ENCODE assay signal across 19 mouse cellular contexts in genomic region chrX:97360919-97361318, GRCm38 (mm10). TPM values are rescaled to one million over a fixed set of nuclear protein-coding genes. Genes with fewer than 3 reads are reported as not detected.
DNase-seq lines count a peak whose midpoint lies in the region; ATAC-seq lines count a peak whose summit lies in the region.
"Had no signal": no experiment of that assay in that cellular context is flagged by ENCODE, and none has a peak within 500 bp of the region (broad histone marks: within the 10 kb centered on the region; RNA-seq: fewer than 3 reads in every experiment).

No protein-coding gene starts in this region.

- no peak overlapping the region for H3K9ac ChIP-seq in limb, embryonic 12.5 days (replicated peaks)
- H3K9ac ChIP-seq in liver, embryonic 12.5 days: no peak overlapping the region
- no peak overlapping the region for H3K9ac ChIP-seq in intestine, embryonic 15.5 days
- H3K9ac ChIP-seq: liver, embryonic 14.5 days had no signal

- no peak overlapping the region for H3K4me2 ChIP-seq in limb, embryonic 12.5 days
- H3K4me2 ChIP-seq in liver, embryonic 12.5 days: no peak overlapping the region
- H3K4me2 ChIP-seq in intestine, embryonic 15.5 days (replicated peaks): no peak overlapping the region

- no peak overlapping the region for H3K27ac ChIP-seq in limb, embryonic 12.5 days
- no peak overlapping the region for H3K27ac ChIP-seq in liver, embryonic 12.5 days
- no peak overlapping the region for H3K27ac ChIP-seq in intestine, embryonic 15.5 days
- H3K27ac ChIP-seq: heart, adult 2 months; left cerebral cortex, adult 2 months; liver, embryonic 14.5 days had no signal

- no peaks in the 10 kb centered on the region for H3K36me3 ChIP-seq in limb, embryonic 12.5 days
- H3K36me3 ChIP-seq in liver, embryonic 12.5 days: no peaks in the 10 kb centered on the region
- no peaks in the 10 kb centered on the region for H3K36me3 ChIP-seq in intestine, embryonic 15.5 days

- peaks cover 4% of the 10 kb centered on the region; the same call in 1 of the 2 replicates for H3K27me3 ChIP-seq in limb, embryonic 12.5 days
- no peaks in the 10 kb centered on the region for H3K27me3 ChIP-seq in liver, embryonic 12.5 days (replicated peaks)
- no peaks in the 10 kb centered on the region for H3K27me3 ChIP-seq in intestine, embryonic 15.5 days (replicated peaks)

- ATAC-seq in limb, embryonic 12.5 days (ENCODE audit: insufficient number of reproducible peaks, insufficient read depth, low FRiP score, low TSS enrichment, low read depth): peak; percentile 73; the same call in 1 of the 2 replicates
- ATAC-seq in liver, embryonic 12.5 days: no peak
- no peak for ATAC-seq in intestine, embryonic 15.5 days
- ATAC-seq: CD4-positive, CD25-positive, alpha-beta regulatory T cell, adult 4 months; Patski had no signal

- no peaks in the 10 kb centered on the region for H3K4me1 ChIP-seq in limb, embryonic 12.5 days (replicated peaks)
- H3K4me1 ChIP-seq in liver, embryonic 12.5 days: no peaks in the 10 kb centered on the region
- no peaks in the 10 kb centered on the region for H3K4me1 ChIP-seq in intestine, embryonic 15.5 days (replicated peaks)

- peak; percentile 5 for DNase-seq in gastrocnemius, adult 18-20 months (ENCODE audit: low spot score)
- DNase-seq in gastrocnemius, postnatal 10 days: no peak
- peak; percentile 9 for DNase-seq in 3T3-L1 (ENCODE audit: low read depth, low spot score)
- peak; percentile 27 for DNase-seq in R1 (ENCODE audit: low read depth, low spot score)
- no peak for DNase-seq in cerebellum, adult 8-10 months
- DNase-seq: adrenal gland, postnatal 10 days; cerebellum, postnatal 36 days; heart, adult 2 months; heart, postnatal 14 days; kidney, adult 18-20 months; lung, postnatal 4 days; spleen, adult 18-20 months had no signal

- 39% methylated on average over 2 of the region's 2 CpGs for WGBS in limb, embryonic 12.5 days
- 57% methylated on average over 2 of the region's 2 CpGs for WGBS in liver, embryonic 12.5 days (ENCODE audit: insufficient replicate concordance)
- 65% methylated on average over 2 of the region's 2 CpGs for WGBS in intestine, embryonic 15.5 days

- H3K9me3 ChIP-seq in limb, embryonic 12.5 days: no peaks in the 10 kb centered on the region
- no peaks in the 10 kb centered on the region for H3K9me3 ChIP-seq in liver, embryonic 12.5 days (replicated peaks)
- H3K9me3 ChIP-seq in intestine, embryonic 15.5 days: no peaks in the 10 kb centered on the region

- H3K4me3 ChIP-seq in limb, embryonic 12.5 days (replicated peaks): no peak overlapping the region
- no peak overlapping the region for H3K4me3 ChIP-seq in liver, embryonic 12.5 days
- no peak overlapping the region for H3K4me3 ChIP-seq in intestine, embryonic 15.5 days (replicated peaks)
- H3K4me3 ChIP-seq: heart, adult 2 months; left cerebral cortex, adult 2 months had no signal

RNA-seq across cellular contexts. Expression of gene Eda2r, which starts 16.1 kb away (rescaled TPM):
- total RNA-seq in gastrocnemius, adult 18-20 months (2021): 10 to 100 TPM; 10.8 to 21.1 TPM
- total RNA-seq in gastrocnemius, postnatal 10 days (2021): 10 to 100 TPM; 12.1 to 14.6 TPM
- polyA plus RNA-seq in limb, embryonic 12.5 days (2016; fragmentation: Nextera tagmentation; extraction: Ambion mirVana): 0.45 and 0.74 TPM in 2 replicates
- polyA plus RNA-seq in liver, embryonic 12.5 days (2016; fragmentation: Nextera tagmentation; extraction: Ambion mirVana): 0.25 and 0.30 TPM in 2 replicates
- 0.96 and 1.0 TPM in 2 replicates for polyA plus RNA-seq in intestine, embryonic 15.5 days (2015; fragmentation: Nextera tagmentation; extraction: Ambion mirVana)
- total RNA-seq: left cerebral cortex, adult 2 months had no signal
- polyA plus RNA-seq: CD4-positive, CD25-positive, alpha-beta regulatory T cell, adult 4 months had no signal

Comparison
In these comparisons a context has a peak if more than half of its experiments do, and no peak if none do; other contexts are left out.
1. DNase-seq: peak in gastrocnemius, adult 18-20 months (single experiment), 3T3-L1 (single experiment) and R1 (single experiment); none in gastrocnemius, postnatal 10 days (single experiment) and cerebellum, adult 8-10 months (single experiment).